14 mouse cellular contexts compared by ENCODE assay signal in genomic region chr10:13082459-13082858, GRCm38 (mm10). TPM values are rescaled to one million over a fixed set of nuclear protein-coding genes. Genes with fewer than 3 reads are reported as not detected.
DNase-seq lines count a peak whose midpoint lies in the region; ATAC-seq and TF ChIP-seq lines count a peak whose summit lies in the region.
"Had no signal": no experiment of that assay in that cellular context is flagged by ENCODE, and none has a peak within 500 bp of the region (broad histone marks: within the 10 kb centered on the region; RNA-seq: fewer than 3 reads in every experiment).

No protein-coding gene starts in this region.

- intact Hi-C loops in gastrocnemius, postnatal 14 days (cut with DNase I; ENCODE audit: low total_unique reads), result no loop called here
- intact Hi-C loops in gastrocnemius, postnatal 36 days (cut with DNase I), result no loop called here

- no peak for ATAC-seq in midbrain, postnatal 0 days (ENCODE audit: low FRiP score)
- ATAC-seq in midbrain, embryonic 11.5 days (ENCODE audit: low FRiP score), result no peak
- no peak for ATAC-seq in CD4-positive, CD25-positive, alpha-beta regulatory T cell, adult 4 months
- ATAC-seq: midbrain, embryonic 16.5 days had no signal

- no peaks in the 10 kb centered on the region for H3K27me3 ChIP-seq in midbrain, postnatal 0 days (ENCODE audit: insufficient read depth, low read length)
- no peaks in the 10 kb centered on the region for H3K27me3 ChIP-seq in midbrain, embryonic 11.5 days (ENCODE audit: control insufficient read depth, insufficient read depth, low read length)
- H3K27me3 ChIP-seq: CH12.LX had no signal

- no peaks in the 10 kb centered on the region for H3K9me3 ChIP-seq in midbrain, postnatal 0 days (ENCODE audit: low read length)
- H3K9me3 ChIP-seq in midbrain, embryonic 11.5 days (ENCODE audit: control insufficient read depth, low read length), result no peaks in the 10 kb centered on the region

- 75% methylated on average over 12 of the region's 12 CpGs for WGBS in midbrain, postnatal 0 days
- WGBS in midbrain, embryonic 11.5 days, result 90% methylated on average over 12 of the region's 12 CpGs

- H3K36me3 ChIP-seq in midbrain, postnatal 0 days (ENCODE audit: insufficient read depth, low read length), result no peaks in the 10 kb centered on the region
- H3K36me3 ChIP-seq in midbrain, embryonic 11.5 days (ENCODE audit: control insufficient read depth, insufficient read depth, low read length), result no peaks in the 10 kb centered on the region

- no peak overlapping the region for H3K4me2 ChIP-seq in midbrain, postnatal 0 days (ENCODE audit: low read depth, low read length, poor library complexity, severe bottlenecking)
- H3K4me2 ChIP-seq in midbrain, embryonic 11.5 days, result no peak overlapping the region
- H3K4me2 ChIP-seq: lung, embryonic 14.5 days had no signal

- no peak for TF ChIP-seq CTCF in midbrain, postnatal 0 days (IDR thresholded peaks at IDR 0.05)

- H3K9ac ChIP-seq in midbrain, postnatal 0 days (replicated peaks; ENCODE audit: low read length, poor library complexity, severe bottlenecking), result no peak overlapping the region
- no peak overlapping the region for H3K9ac ChIP-seq in midbrain, embryonic 11.5 days (ENCODE audit: low read length)
- H3K9ac ChIP-seq: lung, embryonic 14.5 days had no signal

- H3K4me1 ChIP-seq in midbrain, postnatal 0 days (ENCODE audit: insufficient read depth, low read length), result no peaks in the 10 kb centered on the region
- no peaks in the 10 kb centered on the region for H3K4me1 ChIP-seq in midbrain, embryonic 11.5 days (ENCODE audit: control insufficient read depth, insufficient read depth, low read length)

- H3K27ac ChIP-seq in midbrain, postnatal 0 days (ENCODE audit: low read depth, low read length), result no peak overlapping the region
- no peak overlapping the region for H3K27ac ChIP-seq in midbrain, embryonic 11.5 days (ENCODE audit: low read depth, low read length)
- H3K27ac ChIP-seq: left cerebral cortex, adult 2 months had no signal

- peak; percentile 14 for DNase-seq in gastrocnemius, postnatal 14 days
- DNase-seq in gastrocnemius, postnatal 36 days, result no peak
- DNase-seq in midbrain, postnatal 0 days (ENCODE audit: low spot score), result peak; percentile 78
- no peak for DNase-seq in midbrain, embryonic 11.5 days (ENCODE audit: low spot score, missing footprints)
- DNase-seq in cerebellum, postnatal 25 days, result peak; percentile 71 to 81
- peak; percentile 5 for DNase-seq in skeletal muscle tissue, adult 2 months (ENCODE audit: low read depth, low spot score)
- DNase-seq in left cerebral cortex, adult 9 months (ENCODE audit: low spot score in 2 of 2), result no peak
- DNase-seq: adrenal gland, adult 8-10 months; heart, postnatal 4 days; lung, embryonic 14.5 days had no signal

- no peak overlapping the region for H3K4me3 ChIP-seq in midbrain, postnatal 0 days (ENCODE audit: low read depth, low read length)
- H3K4me3 ChIP-seq in midbrain, embryonic 11.5 days (ENCODE audit: low read depth, low read length), result no peak overlapping the region
- H3K4me3 ChIP-seq: left cerebral cortex, adult 2 months had no signal

RNA-seq across cellular contexts. Expression of gene Plagl1, which starts 22.2 kb away (rescaled TPM):
- 10 to 100 TPM; 32.3 to 38.6 TPM for total RNA-seq in gastrocnemius, postnatal 14 days (2021)
- 1 to 10 TPM; 3.3 to 4.3 TPM for total RNA-seq in gastrocnemius, postnatal 36 days (2021)
- 39.0 and 122 TPM in 2 replicates for total RNA-seq in midbrain, postnatal 0 days (2014; rRNA removed)
- polyA plus RNA-seq in midbrain, postnatal 0 days (2015; fragmentation: Nextera tagmentation; extraction: Ambion mirVana), result 16.1 and 20.1 TPM in 2 replicates
- 129 and 142 TPM in 2 replicates for polyA plus RNA-seq in midbrain, embryonic 11.5 days (2014; fragmentation: Nextera tagmentation; extraction: Ambion mirVana)
- 1 to 10 TPM; 2.4 to 2.7 TPM for polyA plus RNA-seq in CD4-positive, CD25-positive, alpha-beta regulatory T cell, adult 4 months (2017; shearing (Covaris generic))

Comparison
In these comparisons a context has a peak if more than half of its experiments do, and no peak if none do; other contexts are left out.
1. DNase-seq: peak in gastrocnemius, postnatal 14 days (single experiment), midbrain, postnatal 0 days (single experiment), cerebellum, postnatal 25 days (2 of 2) and skeletal muscle tissue, adult 2 months (single experiment); none in gastrocnemius, postnatal 36 days (0 of 2), midbrain, embryonic 11.5 days (single experiment) and left cerebral cortex, adult 9 months (0 of 2).